Mouse (Mus musculus): ENCODE data around the gene Sema6d. TPM values are rescaled to one million over a fixed set of nuclear protein-coding genes. Genes with fewer than 3 reads are reported as not detected.
"Not testable (repeated sequence)": the region's sequence is repeated elsewhere in the genome, so short reads cannot be mapped to it uniquely, and the experiment has no call there.

The Sema6d gene
- total RNA-seq, 2 experiments from 2014 or later = 21.3 to 27.7 TPM

GRCm38 (mm10) chr2:124289356-124289755 is 199.6 kb downstream of the Sema6d start:
- DNase-seq (ENCODE audit: low spot score in 2 of 2) = no peak

GRCm38 (mm10) chr2:124291145-124291544 is 201.4 kb downstream of the Sema6d start:
- DNase-seq (ENCODE audit: low spot score in 2 of 2) = no peak

- DNase-seq (ENCODE audit: low spot score in 2 of 2) = no peak
Observed at GRCm38 (mm10) chr2:124293601-124294000, 203.8 kb downstream of the Sema6d start.

- DNase-seq (ENCODE audit: low spot score in 2 of 2) = no peak
Observed at GRCm38 (mm10) chr2:124298351-124298750, 208.6 kb downstream of the Sema6d start.

- no peak for DNase-seq (ENCODE audit: low spot score in 2 of 2)
Observed at GRCm38 (mm10) chr2:124298872-124299271, 209.1 kb downstream of the Sema6d start.

GRCm38 (mm10) chr2:124308605-124309004 is 218.8 kb downstream of the Sema6d start:
- DNase-seq (ENCODE audit: low spot score in 2 of 2) = no peak

- DNase-seq (ENCODE audit: low spot score in 2 of 2) = no peak
Observed at GRCm38 (mm10) chr2:124309361-124310128, 219.8 kb downstream of the Sema6d start.

- DNase-seq (ENCODE audit: low spot score in 2 of 2) = no peak
Observed at GRCm38 (mm10) chr2:124322528-124323215, 232.9 kb downstream of the Sema6d start.

GRCm38 (mm10) chr2:124324107-124324724 is 234.4 kb downstream of the Sema6d start:
- DNase-seq (ENCODE audit: low spot score in 2 of 2) = no peak

- DNase-seq (ENCODE audit: low spot score in 2 of 2) = no peak
Observed at GRCm38 (mm10) chr2:124329473-124330130, 239.8 kb downstream of the Sema6d start.

- no peak for DNase-seq (ENCODE audit: low spot score in 2 of 2)
Observed at GRCm38 (mm10) chr2:124332890-124333289, 243.1 kb downstream of the Sema6d start.

- not testable (repeated sequence) for DNase-seq (ENCODE audit: low spot score in 2 of 2)
Observed at GRCm38 (mm10) chr2:124334655-124335054, 244.9 kb downstream of the Sema6d start.

- no peak for DNase-seq (ENCODE audit: low spot score in 2 of 2)
Observed at GRCm38 (mm10) chr2:124338296-124338695, 248.5 kb downstream of the Sema6d start.

- no peak for DNase-seq (ENCODE audit: low spot score in 2 of 2)
Observed at GRCm38 (mm10) chr2:124354191-124354590, 264.4 kb downstream of the Sema6d start.

GRCm38 (mm10) chr2:124354716-124355115 is 264.9 kb downstream of the Sema6d start:
- DNase-seq (ENCODE audit: low spot score in 2 of 2) = no peak

- no peak for DNase-seq (ENCODE audit: low spot score in 2 of 2)
Observed at GRCm38 (mm10) chr2:124369291-124369690, 279.5 kb downstream of the Sema6d start.

GRCm38 (mm10) chr2:124369991-124370390 is 280.2 kb downstream of the Sema6d start:
- DNase-seq (ENCODE audit: low spot score in 2 of 2) = peak in 1 of 2 experiments; percentile 6

- DNase-seq (ENCODE audit: low spot score in 2 of 2) = no peak
Observed at GRCm38 (mm10) chr2:124371363-124371762, 281.6 kb downstream of the Sema6d start.

- no peak for DNase-seq (ENCODE audit: low spot score in 2 of 2)
Observed at GRCm38 (mm10) chr2:124385053-124385452, 295.3 kb downstream of the Sema6d start.

GRCm38 (mm10) chr2:124385722-124386121 is 296.0 kb downstream of the Sema6d start:
- DNase-seq (ENCODE audit: low spot score in 2 of 2) = no peak

- DNase-seq (ENCODE audit: low spot score in 2 of 2) = no peak
Observed at GRCm38 (mm10) chr2:124388269-124388668, 298.5 kb downstream of the Sema6d start.

Measured in adrenal gland, postnatal 4 days (tissue).